Mouse (Mus musculus) embryo, embryonic 9.5 days (tissue): Measurements from ENCODE around the gene Mrpl14.
A peak's percentile ranks its signal among the peaks of the same experiment; 100 is the strongest.

Experiments
- DNase-seq: peaks from one replicate; pipeline ENCODE4 v3.0.0-alpha.2; 2017; ENCODE audit errors: extremely low spot score

The Mrpl14 gene

DNA sequence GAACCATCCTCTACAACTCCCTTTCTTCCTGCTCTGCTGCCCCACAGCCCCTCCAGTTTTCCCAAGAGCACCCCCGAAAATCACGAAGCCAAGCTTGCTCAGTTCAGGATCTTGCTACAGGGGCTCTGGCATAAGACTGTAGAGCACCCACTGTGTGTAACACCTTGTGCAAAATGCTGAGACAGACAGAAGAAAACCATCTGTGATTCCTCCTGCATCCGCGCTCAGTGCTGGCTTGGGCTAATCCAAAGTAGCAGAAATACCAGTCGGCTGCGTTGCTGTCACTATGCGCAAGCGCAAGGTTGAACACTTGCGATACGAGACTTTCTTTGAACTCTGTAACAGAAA is 38.4 kb downstream of the Mrpl14 start:
- DNase-seq = no peak

DNA sequence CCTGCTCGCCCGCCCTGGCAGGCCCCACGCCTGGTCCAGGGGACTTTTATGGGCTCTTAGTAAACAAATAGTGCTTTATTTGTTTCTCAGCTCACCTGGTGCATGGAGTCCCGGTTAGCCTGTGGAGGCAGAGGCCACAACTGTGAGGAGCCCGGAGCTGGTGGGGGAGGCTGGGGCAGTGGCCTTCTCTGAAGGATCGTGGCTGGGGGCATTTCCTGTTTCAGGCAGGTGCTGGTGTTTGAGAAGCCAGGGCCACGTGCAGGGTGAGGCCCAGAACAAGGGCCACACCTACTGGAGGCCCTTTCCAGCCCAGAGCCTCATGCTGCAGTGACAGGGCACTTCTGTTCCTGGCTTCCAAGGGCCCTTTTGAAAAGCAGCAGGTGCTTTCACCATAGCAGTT is 40.1 kb downstream of the Mrpl14 start:
- no peak for DNase-seq

DNA sequence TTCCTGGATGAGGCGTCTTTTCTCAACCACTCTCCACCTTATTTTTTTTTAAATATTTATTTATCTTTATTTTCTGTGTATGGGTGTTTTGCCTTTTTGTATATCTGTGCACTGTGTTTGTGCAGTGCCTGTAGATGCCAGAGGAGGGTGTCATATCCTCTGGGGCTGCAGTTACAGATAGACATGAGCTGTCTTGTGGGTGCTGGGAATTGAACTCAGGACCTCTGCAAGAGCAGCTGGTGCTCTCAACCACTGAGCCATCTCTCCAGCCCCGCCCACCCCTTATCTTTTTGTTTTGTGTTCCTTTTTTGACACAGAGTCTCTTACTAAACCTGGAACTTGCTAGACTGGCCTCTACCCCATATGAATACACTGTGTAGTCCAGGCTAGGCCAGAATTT is 41.4 kb downstream of the Mrpl14 start:
- no peak for DNase-seq

DNA sequence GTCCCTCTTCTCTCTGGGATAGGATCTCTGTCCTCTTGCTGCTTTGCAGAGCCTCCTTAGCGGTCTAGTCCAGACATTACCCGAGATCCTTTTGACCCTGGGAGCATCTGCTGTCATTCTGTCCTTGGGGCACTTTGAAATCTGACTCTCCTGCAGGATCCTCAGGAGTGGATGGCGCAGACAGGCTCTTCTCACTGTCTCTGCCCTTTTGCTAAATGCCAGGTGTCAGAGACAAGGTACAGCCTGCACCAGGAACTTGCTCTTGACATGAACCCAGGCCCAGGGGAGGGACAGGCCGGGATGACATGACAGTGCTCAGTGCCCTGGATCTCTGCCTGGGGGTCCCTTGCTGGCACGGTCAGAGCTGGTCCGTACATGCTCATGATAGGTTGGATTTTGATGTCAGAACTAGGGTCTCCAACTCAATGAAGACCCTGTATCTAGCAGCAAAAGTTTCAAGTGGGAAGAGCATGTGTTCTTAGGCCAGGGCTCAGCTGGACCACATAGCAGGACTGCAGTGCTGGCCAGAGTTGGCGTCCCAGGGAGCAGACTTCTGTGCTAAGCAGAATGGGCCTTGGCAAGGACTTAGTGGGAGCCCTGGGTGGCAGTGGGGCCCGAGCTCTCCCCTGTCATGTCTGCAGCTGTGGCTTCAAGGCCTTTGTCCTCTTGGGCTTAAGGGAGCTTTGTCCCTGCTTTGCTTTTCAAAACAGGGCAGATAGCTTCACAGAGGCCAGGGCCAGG is 42.0 kb downstream of the Mrpl14 start:
- DNase-seq = peak; percentile 19

- peak; percentile 21 for DNase-seq
These were observed 43.3 kb downstream of the Mrpl14 start for GRCm38 (mm10) chr17:45729387-45729786.

DNA sequence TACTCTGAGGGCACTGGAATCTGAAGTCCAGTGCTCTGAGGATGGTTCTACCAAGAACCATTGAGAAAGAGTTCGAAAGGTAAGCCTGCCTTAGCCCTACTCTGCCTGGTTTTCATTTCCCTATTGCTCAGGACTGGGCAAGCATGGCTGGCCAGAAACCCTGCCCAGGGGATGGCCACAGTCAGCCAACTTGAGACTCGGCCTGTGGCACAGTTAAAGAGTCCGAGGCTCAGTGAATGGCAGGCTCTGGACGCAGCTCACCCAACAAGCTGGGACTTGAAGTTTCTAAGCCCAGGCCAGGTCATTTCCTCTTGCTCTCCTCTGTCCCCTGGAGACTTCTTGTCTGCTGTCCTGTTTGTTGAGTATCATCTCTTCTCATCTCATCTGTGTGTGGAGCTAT is 44.6 kb downstream of the Mrpl14 start:
- DNase-seq = peak; percentile 14

GRCm38 (mm10) chr17:45731172-45731864 is 45.2 kb downstream of the Mrpl14 start:
- DNase-seq = peak; percentile 89

- no peak for DNase-seq
These were observed 47.1 kb downstream of the Mrpl14 start for GRCm38 (mm10) chr17:45733038-45733734.

DNA sequence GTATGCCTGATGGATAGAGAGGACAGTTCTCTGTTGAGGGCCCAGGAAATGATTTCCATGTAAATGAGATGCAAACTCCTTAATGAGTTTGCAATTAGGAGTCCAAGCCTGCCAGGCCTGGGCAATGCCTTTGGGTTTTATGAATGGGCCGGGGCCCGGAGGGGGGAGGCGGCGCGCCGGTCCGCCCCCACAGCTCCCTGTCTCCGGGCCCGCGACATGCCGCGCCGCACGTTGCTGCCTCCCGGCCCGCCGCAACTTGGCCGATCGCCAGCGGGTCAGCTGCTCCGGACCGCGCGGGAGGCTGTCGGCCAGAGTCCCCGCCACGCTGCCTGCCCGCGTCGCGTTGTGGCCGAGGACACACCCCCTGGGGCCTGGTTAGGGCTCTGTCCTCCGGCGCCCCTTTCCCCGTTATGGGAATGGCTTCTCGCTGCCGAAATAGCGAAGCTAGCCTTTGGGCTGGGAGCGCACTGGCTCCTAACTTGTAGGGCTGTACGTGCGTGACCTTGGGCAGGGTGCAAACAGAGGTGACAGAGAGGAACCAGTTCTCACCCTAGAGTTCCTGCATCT is 47.7 kb downstream of the Mrpl14 start, which contains the start of gene 1600014C23Rik:
TSS of gene 1600014C23Rik (minus strand) at position 110 of the 567 bp plus-strand sequence.
- DNase-seq = peak; percentile 67

DNA sequence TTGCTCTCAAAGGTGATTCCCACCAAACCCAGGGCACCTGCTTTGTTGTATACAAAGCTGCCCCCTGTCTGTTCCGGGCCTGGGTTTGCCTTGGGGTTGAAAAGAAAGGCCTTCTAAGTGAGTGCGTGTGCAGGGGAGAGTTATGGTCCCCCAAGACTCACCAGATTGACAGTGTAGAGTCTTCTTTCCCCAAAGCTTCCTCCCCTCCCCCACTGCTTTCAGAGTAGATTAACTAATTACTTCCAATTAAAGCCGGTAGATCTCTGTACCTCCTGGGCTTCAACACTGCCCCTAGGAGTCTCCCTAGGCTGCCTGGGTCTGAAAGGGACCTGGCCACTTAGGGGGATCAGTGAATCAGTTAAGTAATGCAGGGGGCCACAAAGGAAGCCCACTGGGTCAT is 48.2 kb downstream of the Mrpl14 start:
- DNase-seq = no peak

GRCm38 (mm10) chr17:45734881-45735280 is 48.8 kb downstream of the Mrpl14 start:
- DNase-seq = no peak

GRCm38 (mm10) chr17:45735382-45736310 is 49.5 kb downstream of the Mrpl14 start:
- peak; percentile 92 for DNase-seq

DNA sequence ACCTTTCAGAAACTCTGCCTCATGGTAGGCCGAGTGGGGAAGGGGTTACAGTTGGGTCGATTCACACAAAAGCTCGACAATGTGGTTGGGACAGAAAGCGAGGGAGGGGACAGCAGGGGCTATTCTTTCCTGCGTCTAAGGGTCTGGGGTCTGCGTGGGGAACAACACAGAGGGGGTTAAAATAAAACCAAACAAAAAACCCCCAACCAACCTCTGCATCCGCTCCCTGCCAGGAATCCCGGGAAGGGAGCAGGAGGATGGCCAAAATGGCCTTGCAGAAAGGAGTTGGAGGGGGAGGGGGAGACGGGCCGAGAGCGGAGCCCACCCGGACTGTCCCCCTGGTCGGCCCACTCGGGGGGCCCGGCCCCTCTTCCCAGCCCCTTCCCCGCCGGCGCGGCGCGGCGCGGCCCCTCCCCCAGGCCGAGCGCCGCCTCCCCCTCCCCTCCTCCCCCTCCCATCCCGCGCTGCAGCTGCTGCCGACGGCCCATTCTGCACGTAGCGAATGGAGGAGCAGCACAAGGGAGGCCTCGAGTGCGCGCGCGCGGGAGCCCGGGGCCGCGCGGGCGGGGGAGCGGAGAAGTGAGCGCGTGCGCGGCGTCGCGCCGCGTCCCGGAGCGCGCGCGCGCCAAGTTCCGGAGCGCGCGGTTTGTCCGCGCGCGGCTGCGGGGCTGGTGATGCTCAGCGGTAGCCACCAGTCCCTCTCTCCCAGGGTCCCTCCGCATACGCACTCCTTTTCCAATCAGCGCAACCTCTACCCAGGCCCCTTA is 50.4 kb downstream of the Mrpl14 start:
- peak; percentile 94 for DNase-seq

GRCm38 (mm10) chr17:45737078-45737601 is 51.0 kb downstream of the Mrpl14 start:
- no peak for DNase-seq

DNA sequence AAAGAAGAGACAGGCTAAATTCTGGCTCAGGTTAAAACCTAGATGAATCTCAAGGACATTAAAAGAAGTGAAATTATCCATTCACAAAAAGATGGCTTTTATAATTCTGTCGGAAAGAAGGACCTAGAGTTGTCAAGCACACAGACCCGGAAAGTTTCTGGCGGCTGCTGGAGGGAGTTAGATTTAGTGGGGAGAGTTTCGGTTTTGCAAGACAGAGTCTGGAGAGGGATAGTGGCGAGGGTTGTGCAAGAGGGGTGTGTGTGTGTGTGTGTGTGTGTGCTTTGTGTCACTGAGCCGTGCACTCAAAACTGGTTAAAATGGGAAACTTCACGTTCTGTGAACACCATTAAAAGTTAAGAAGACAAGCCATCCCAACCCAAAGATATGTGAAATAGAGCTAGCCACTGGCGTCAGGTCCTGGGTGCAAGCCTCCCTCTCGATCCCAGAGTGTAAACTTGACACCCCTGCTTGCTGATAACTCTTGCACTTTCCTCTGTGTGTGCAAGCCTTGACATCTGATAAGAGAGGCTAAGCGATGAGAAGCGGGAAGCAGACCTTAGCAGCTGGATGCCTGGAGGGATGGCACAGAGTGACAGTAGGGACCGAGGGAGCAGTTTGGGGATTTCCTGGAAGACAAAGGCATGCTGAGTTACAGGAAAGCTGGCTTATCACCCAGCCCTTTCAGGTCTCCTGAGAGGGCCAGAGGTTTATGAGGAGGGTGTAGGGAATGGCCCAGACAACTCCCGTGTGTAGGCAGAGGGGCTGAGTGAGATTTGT is 56.4 kb downstream of the Mrpl14 start:
- DNase-seq = no peak

DNA sequence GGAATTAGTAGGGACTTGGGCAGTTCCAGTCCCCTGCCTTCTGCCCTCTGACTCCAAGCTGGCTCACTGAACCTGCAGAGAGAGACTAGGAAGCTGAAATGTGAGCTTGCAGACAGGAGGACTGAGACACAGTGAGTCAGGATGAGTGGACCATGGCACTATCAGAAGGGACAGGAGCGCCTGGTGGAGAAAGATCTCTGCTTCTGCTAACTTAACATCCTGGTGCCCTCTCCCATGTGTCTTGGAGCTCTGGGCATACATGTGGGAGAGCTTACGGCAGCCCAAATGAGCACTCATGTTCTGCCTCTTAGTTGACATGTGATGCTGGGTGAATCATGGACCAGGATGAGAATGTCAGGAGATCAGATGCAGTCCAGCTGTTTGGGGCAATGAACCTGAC is 59.5 kb downstream of the Mrpl14 start:
- DNase-seq = no peak

DNA sequence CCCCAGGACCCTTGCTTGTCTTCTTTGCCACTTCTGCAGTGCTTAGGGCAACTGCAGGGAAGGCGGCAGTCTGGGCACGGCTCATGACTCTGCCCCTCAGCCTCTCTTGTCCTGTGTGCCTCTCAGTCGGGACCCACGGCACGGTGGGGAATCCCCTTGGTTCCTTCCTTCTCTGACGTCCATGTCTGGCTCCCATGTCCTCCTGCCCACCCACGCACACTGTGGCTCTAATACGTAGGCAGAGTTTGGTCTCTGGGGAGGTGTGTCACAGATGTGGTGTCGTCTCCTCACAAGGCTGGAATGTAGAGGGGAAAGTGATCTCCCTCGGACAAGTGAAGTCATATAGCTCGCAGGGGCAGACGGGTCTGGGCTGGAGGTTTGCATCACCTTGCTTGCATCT is 60.6 kb downstream of the Mrpl14 start:
- no peak for DNase-seq

DNA sequence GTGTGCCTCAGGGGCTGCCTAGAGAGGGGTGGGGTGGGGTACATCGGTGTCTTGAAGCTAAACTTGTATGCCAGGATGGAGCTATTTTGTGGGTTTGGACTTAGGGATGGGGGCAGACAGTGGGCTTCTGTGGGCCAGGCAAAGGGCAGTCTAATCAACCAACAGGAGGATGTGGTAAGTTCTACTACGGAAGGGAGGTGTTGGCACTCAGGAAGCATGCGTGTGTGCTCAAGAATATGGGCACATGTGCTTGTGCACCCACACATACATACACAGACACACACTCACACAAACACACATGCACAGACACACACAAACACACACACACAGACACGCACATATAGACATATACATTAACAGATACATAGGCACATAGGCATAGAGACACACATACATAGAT is 61.2 kb downstream of the Mrpl14 start:
- no peak for DNase-seq
